Mouse (Mus musculus): Measurements from ENCODE around the gene Fut9. TPM values are rescaled to one million over a fixed set of nuclear protein-coding genes. Genes with fewer than 3 reads are reported as not detected.

Fut9 gene
- polyA plus RNA-seq, 1 experiment from 2014 or later = 0.03 TPM

DNA sequence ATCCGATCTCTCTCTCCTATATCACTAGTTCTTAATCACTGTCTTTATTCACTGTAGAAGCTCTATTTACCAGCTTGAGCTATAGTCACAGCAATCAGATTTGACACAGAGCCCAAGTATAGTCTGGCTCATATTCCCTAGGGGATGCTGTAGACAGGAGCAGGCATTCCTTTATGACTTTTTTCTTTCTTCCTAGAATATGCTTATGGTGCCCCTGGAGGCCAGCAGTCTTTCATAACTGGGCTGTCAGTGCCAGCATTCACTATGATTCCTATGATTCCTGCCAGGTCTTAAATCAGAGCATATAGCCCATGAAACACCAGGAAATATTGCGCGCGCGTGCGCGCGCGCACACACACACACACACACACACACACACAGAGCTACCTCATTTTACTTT lies 172.6 kb downstream of the Fut9 start:
- 88% methylated on average over 9 of the region's 9 CpGs for WGBS
- no peak overlapping the region for H3K4me2 ChIP-seq (ENCODE audit: low read depth, low read length)
- no peaks in the 10 kb centered on the region for H3K9me3 ChIP-seq (replicated peaks; ENCODE audit: control insufficient read depth, low read length)
- no peak for ATAC-seq (replicated peaks; ENCODE audit: extremely low read depth, insufficient read depth, low FRiP score)
- H3K27ac ChIP-seq (ENCODE audit: low read length) = no peak overlapping the region
- H3K4me3 ChIP-seq (ENCODE audit: low read length) = no peak overlapping the region
- H3K36me3 ChIP-seq (ENCODE audit: control insufficient read depth, insufficient read depth) = no peaks in the 10 kb centered on the region
- no peaks in the 10 kb centered on the region for H3K27me3 ChIP-seq (ENCODE audit: control insufficient read depth, insufficient read depth, low read length)
- H3K4me1 ChIP-seq (ENCODE audit: control insufficient read depth, insufficient read depth, low read length) = no peaks in the 10 kb centered on the region
- H3K9ac ChIP-seq (ENCODE audit: low read length) = no peak overlapping the region

DNA sequence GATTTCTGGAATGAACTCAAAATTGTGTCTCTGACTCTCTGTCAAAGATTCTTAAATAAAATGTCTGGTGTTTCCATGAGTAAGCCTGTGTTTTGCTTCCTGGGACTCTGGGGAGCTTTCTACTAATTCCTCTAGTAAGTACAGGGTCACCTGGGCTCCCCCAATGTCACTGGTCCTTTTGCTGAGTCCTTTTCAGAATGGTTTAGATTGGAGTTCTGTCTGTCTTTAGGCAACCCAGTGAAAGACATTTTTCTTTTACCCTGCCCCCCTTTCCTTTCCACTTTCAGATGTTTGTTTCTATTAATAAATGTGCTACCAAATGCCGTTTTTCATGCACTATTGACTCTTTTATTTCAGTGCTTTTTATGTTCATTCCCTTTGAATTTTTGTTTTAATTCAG lies 173.0 kb downstream of the Fut9 start:
- Histone ChIP-seq H3K9me3 (replicated peaks; ENCODE audit: control insufficient read depth, low read length) (no peaks in the 10 kb centered on the region), H3K4me2 (ENCODE audit: low read depth, low read length) (no peak overlapping the region)

DNA sequence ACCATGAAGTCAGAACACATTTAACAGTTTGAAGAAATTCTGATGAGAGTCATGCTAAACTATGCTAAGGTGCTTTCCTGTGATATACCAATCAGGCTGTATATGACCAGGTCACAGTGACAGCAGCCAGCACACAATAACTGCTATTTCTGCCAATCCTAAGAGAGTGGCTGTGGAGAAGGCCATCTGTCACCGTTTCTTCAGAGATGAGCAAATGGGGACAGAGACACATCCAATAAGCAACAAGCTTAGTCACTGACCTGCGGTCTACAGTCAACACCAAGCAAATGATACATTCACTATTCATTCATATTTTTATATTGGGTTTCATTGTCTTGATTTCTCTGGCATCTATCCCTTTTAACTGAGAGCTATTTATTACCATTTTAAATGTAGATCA lies 176.9 kb downstream of the Fut9 start:
- Histone ChIP-seq H3K27ac (ENCODE audit: low read length) (no peak overlapping the region), H3K9me3 (replicated peaks; ENCODE audit: control insufficient read depth, low read length) (no peaks in the 10 kb centered on the region), H3K4me3 (ENCODE audit: low read length) (no peak overlapping the region), H3K4me2 (ENCODE audit: low read depth, low read length) (no peak overlapping the region), H3K27me3 (ENCODE audit: control insufficient read depth, insufficient read depth, low read length) (no peaks in the 10 kb centered on the region), H3K36me3 (ENCODE audit: control insufficient read depth, insufficient read depth) (no peaks in the 10 kb centered on the region), H3K9ac (ENCODE audit: low read length) (no peak overlapping the region), H3K4me1 (ENCODE audit: control insufficient read depth, insufficient read depth, low read length) (no peaks in the 10 kb centered on the region)
- WGBS = 83% methylated on average over 2 of the region's 2 CpGs
- ATAC-seq (replicated peaks; ENCODE audit: extremely low read depth, insufficient read depth, low FRiP score) = no peak

More for the DNA sequence above, 173.0 kb downstream of the Fut9 start:
- Histone ChIP-seq H3K9ac (ENCODE audit: low read length) (no peak overlapping the region), H3K27ac (ENCODE audit: low read length) (no peak overlapping the region), H3K4me3 (ENCODE audit: low read length) (no peak overlapping the region), H3K4me1 (ENCODE audit: control insufficient read depth, insufficient read depth, low read length) (no peaks in the 10 kb centered on the region), H3K36me3 (ENCODE audit: control insufficient read depth, insufficient read depth) (no peaks in the 10 kb centered on the region), H3K27me3 (ENCODE audit: control insufficient read depth, insufficient read depth, low read length) (no peaks in the 10 kb centered on the region)
- WGBS = 26% methylated on average over 1 of the region's 1 CpGs
- no peak for ATAC-seq (replicated peaks; ENCODE audit: extremely low read depth, insufficient read depth, low FRiP score)

DNA sequence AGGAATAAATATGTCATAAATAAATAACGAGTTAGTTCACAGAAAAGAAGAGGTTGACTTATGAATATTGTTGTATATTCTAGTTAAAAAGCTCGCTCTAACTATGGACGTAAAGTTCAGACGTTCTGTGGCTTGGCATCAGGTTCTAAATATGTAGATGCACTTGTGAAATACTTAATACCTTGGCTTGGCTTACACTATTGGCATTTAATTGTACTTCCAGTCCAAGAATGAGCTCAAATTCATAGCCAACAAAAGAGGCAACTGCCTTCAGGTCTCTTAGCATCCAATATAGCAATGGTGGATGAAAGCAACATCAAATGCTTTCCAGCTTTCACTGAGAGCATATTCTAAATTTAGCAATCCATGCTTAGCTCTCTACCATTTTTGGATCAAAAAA lies 182.7 kb downstream of the Fut9 start:
- WGBS = 71% methylated on average over 4 of the region's 4 CpGs

DNA sequence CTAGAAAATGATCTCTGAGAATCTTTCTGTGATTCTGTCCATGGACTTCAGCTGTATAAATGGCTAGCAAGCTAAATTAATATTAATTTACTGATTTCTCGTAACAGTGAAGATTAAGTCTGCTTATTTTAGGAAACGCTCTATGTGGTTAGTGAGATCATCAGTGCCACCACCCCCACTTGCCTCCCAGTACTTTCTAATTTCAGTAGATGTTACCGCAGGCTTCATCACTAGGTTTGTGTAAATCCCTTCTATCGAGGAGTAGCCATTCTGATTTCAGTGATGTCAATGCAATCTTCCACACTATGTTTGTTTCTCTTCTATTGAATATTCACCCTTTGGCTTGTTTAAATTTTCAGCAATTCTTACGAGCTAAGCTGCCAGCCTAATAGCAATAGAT lies 186.6 kb downstream of the Fut9 start:
- ATAC-seq (replicated peaks; ENCODE audit: extremely low read depth, insufficient read depth, low FRiP score) = no peak
- H3K4me1 ChIP-seq (ENCODE audit: control insufficient read depth, insufficient read depth, low read length) = no peaks in the 10 kb centered on the region
- H3K27ac ChIP-seq (ENCODE audit: low read length) = no peak overlapping the region
- H3K4me3 ChIP-seq (ENCODE audit: low read length) = no peak overlapping the region
- no peak overlapping the region for H3K4me2 ChIP-seq (ENCODE audit: low read depth, low read length)
- 70% methylated on average over 5 of the region's 5 CpGs for WGBS
- H3K36me3 ChIP-seq (ENCODE audit: control insufficient read depth, insufficient read depth) = no peaks in the 10 kb centered on the region
- H3K27me3 ChIP-seq (ENCODE audit: control insufficient read depth, insufficient read depth, low read length) = no peaks in the 10 kb centered on the region
- H3K9ac ChIP-seq (ENCODE audit: low read length) = no peak overlapping the region
- H3K9me3 ChIP-seq (replicated peaks; ENCODE audit: control insufficient read depth, low read length) = no peaks in the 10 kb centered on the region

More for the DNA sequence above, 182.7 kb downstream of the Fut9 start:
- H3K9ac ChIP-seq (ENCODE audit: low read length) = no peak overlapping the region
- H3K27me3 ChIP-seq (ENCODE audit: control insufficient read depth, insufficient read depth, low read length) = no peaks in the 10 kb centered on the region
- no peaks in the 10 kb centered on the region for H3K4me1 ChIP-seq (ENCODE audit: control insufficient read depth, insufficient read depth, low read length)
- no peaks in the 10 kb centered on the region for H3K9me3 ChIP-seq (replicated peaks; ENCODE audit: control insufficient read depth, low read length)
- no peak overlapping the region for H3K4me2 ChIP-seq (ENCODE audit: low read depth, low read length)
- H3K27ac ChIP-seq (ENCODE audit: low read length) = no peak overlapping the region
- no peak for ATAC-seq (replicated peaks; ENCODE audit: extremely low read depth, insufficient read depth, low FRiP score)
- no peaks in the 10 kb centered on the region for H3K36me3 ChIP-seq (ENCODE audit: control insufficient read depth, insufficient read depth)
- no peak overlapping the region for H3K4me3 ChIP-seq (ENCODE audit: low read length)

DNA sequence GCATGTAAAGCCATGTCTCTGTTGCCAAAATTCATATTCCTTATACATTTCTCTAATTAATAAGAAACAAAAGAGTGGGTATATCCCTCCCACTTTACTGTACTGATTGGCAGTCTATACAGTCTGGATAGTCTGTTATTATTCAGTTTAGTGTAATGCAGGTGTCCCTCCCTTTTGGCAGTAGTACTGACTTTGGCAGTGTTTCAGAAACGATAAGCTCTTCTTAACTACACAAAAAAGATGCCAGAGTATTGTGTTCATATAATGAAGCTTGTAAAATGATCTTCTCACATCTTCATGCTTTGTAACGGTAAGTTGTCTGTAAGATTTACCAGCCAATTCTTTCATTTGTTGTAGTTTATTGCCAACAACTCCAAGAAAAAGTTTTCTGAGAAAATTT lies 189.6 kb downstream of the Fut9 start:
- Histone ChIP-seq H3K9me3 (replicated peaks; ENCODE audit: control insufficient read depth, low read length) (no peaks in the 10 kb centered on the region), H3K9ac (ENCODE audit: low read length) (no peak overlapping the region), H3K4me2 (ENCODE audit: low read depth, low read length) (no peak overlapping the region), H3K27me3 (ENCODE audit: control insufficient read depth, insufficient read depth, low read length) (no peaks in the 10 kb centered on the region), H3K36me3 (ENCODE audit: control insufficient read depth, insufficient read depth) (no peaks in the 10 kb centered on the region), H3K4me1 (ENCODE audit: control insufficient read depth, insufficient read depth, low read length) (no peaks in the 10 kb centered on the region), H3K27ac (ENCODE audit: low read length) (no peak overlapping the region), H3K4me3 (ENCODE audit: low read length) (no peak overlapping the region)
- no peak for ATAC-seq (replicated peaks; ENCODE audit: extremely low read depth, insufficient read depth, low FRiP score)
- WGBS = 70% methylated on average over 2 of the region's 2 CpGs

DNA sequence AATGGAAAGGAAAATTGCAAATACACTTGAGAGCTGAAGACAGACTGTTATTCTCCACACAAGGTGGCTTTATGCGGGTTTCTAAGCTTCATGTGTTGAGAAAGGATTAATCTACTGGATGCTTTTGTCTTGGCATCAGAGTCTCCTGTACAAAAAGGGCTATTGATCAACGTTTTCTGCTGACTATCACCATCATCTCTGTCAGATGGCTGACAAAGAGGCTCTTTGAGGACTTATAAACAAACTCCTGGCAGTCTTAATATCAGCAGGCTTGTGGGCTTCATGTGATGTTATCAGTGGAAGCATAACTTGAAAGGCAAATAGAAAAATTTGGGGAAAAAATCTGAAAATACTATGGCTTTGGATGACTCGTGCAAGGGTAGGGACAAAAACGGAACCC lies 206.8 kb downstream of the Fut9 start:
- Histone ChIP-seq H3K9me3 (replicated peaks; ENCODE audit: control insufficient read depth, low read length) (no peaks in the 10 kb centered on the region), H3K4me2 (ENCODE audit: low read depth, low read length) (no peak overlapping the region), H3K4me3 (ENCODE audit: low read length) (no peak overlapping the region), H3K27ac (ENCODE audit: low read length) (no peak overlapping the region), H3K9ac (ENCODE audit: low read length) (no peak overlapping the region), H3K36me3 (ENCODE audit: control insufficient read depth, insufficient read depth) (no peaks in the 10 kb centered on the region), H3K27me3 (ENCODE audit: control insufficient read depth, insufficient read depth, low read length) (no peaks in the 10 kb centered on the region), H3K4me1 (ENCODE audit: control insufficient read depth, insufficient read depth, low read length) (no peaks in the 10 kb centered on the region)
- WGBS = 66% methylated on average over 4 of the region's 4 CpGs
- no peak for ATAC-seq (replicated peaks; ENCODE audit: extremely low read depth, insufficient read depth, low FRiP score)

Data from heart, embryonic 16.5 days (tissue).